Mouse (Mus musculus) urinary bladder, postnatal 14 days (tissue): Measurements from ENCODE around the gene Prr12.

Experiments used
- DNase-seq: peaks from one replicate; pipeline ENCODE4 v3.0.0; 2021; ENCODE audit warnings: low spot score

Prr12 gene

GRCm38 (mm10) chr7:45077829-45078228, 25.1 kb upstream of the Prr12 start:
- no peak for DNase-seq

GRCm38 (mm10) chr7:45077322-45077721, 24.6 kb upstream of the Prr12 start:
- no peak for DNase-seq

GRCm38 (mm10) chr7:45076501-45076900, 23.8 kb upstream of the Prr12 start:
- no peak for DNase-seq

- no peak for DNase-seq
These were observed 22.7 kb upstream of the Prr12 start for GRCm38 (mm10) chr7:45075405-45075804.

- no peak for DNase-seq
These were observed 21.3 kb upstream of the Prr12 start for GRCm38 (mm10) chr7:45073949-45074348.

GRCm38 (mm10) chr7:45073171-45073707, 20.6 kb upstream of the Prr12 start:
- DNase-seq: no peak

- DNase-seq: no peak
These were observed 19.5 kb upstream of the Prr12 start for GRCm38 (mm10) chr7:45072230-45072629.

GRCm38 (mm10) chr7:45069671-45070070, 17.0 kb upstream of the Prr12 start:
- no peak for DNase-seq

GRCm38 (mm10) chr7:45068000-45068318, 15.3 kb upstream of the Prr12 start:
- peak; percentile 57 for DNase-seq

GRCm38 (mm10) chr7:45067190-45067999, 14.7 kb upstream of the Prr12 start:
- no peak for DNase-seq

GRCm38 (mm10) chr7:45062239-45062835, 9.7 kb upstream of the Prr12 start, which contains the start of the genes Nosip and Prrg2:
Nosip (plus strand) TSS chr7:45062429.
Prrg2 (minus strand) TSS chr7:45062677.
- DNase-seq: peak; percentile 95

- peak; percentile 77 for DNase-seq
These were observed 8.9 kb upstream of the Prr12 start for GRCm38 (mm10) chr7:45061532-45062075.

- no peak for DNase-seq
These were observed 8.0 kb upstream of the Prr12 start for GRCm38 (mm10) chr7:45060632-45061122.

GRCm38 (mm10) chr7:45058607-45059571, 6.2 kb upstream of the Prr12 start:
- DNase-seq: no peak

- DNase-seq: no peak
These were observed 4.3 kb upstream of the Prr12 start for GRCm38 (mm10) chr7:45056972-45057348.

GRCm38 (mm10) chr7:45056329-45056971, 3.8 kb upstream of the Prr12 start:
- DNase-seq: no peak

GRCm38 (mm10) chr7:45053931-45054510, 1.3 kb upstream of the Prr12 start:
- peak; percentile 96 for DNase-seq

- DNase-seq: peak; percentile 79
These were observed 643 bp upstream of the Prr12 start for GRCm38 (mm10) chr7:45053117-45053930.

- DNase-seq: peak; percentile 46
These were observed 360 bp downstream of the Prr12 start for GRCm38 (mm10) chr7:45052181-45052861.
